Mouse (Mus musculus): ENCODE data around the gene Zbtb33. TPM values are rescaled to one million over a fixed set of nuclear protein-coding genes. Genes with fewer than 3 reads are reported as not detected.
A peak's percentile ranks its signal among the peaks of the same experiment; 100 is the strongest.
"Not testable (repeated sequence)": the region's sequence is repeated elsewhere in the genome, so short reads cannot be mapped to it uniquely, and the experiment has no call there.

The Zbtb33 gene
- 23.9 to 32.8 TPM (median 25.2 TPM) in 3 replicates for total RNA-seq (2017)

GRCm38 (mm10) chrX:38189552-38190457 lies at the start of gene Zbtb33:
Gene Zbtb33 (plus strand): TSS chrX:38189793.
- peak; percentile 86 for ATAC-seq (replicated peaks; ENCODE audit: insufficient number of reproducible peaks, low FRiP score, low TSS enrichment, poor library complexity, severe bottlenecking)

GRCm38 (mm10) chrX:38159097-38159496 lies 30.5 kb upstream of the Zbtb33 start:
- no peak for ATAC-seq (replicated peaks; ENCODE audit: insufficient number of reproducible peaks, low FRiP score, low TSS enrichment, poor library complexity, severe bottlenecking)

- no peak for ATAC-seq (replicated peaks; ENCODE audit: insufficient number of reproducible peaks, low FRiP score, low TSS enrichment, poor library complexity, severe bottlenecking)
Measured at GRCm38 (mm10) chrX:38165315-38165714, 24.3 kb upstream of the Zbtb33 start.

GRCm38 (mm10) chrX:38166064-38166463 lies 23.5 kb upstream of the Zbtb33 start:
- ATAC-seq (replicated peaks; ENCODE audit: insufficient number of reproducible peaks, low FRiP score, low TSS enrichment, poor library complexity, severe bottlenecking): no peak

- ATAC-seq (replicated peaks; ENCODE audit: insufficient number of reproducible peaks, low FRiP score, low TSS enrichment, poor library complexity, severe bottlenecking): no peak
Measured at GRCm38 (mm10) chrX:38166592-38166991, 23.0 kb upstream of the Zbtb33 start.

- not testable (repeated sequence) for ATAC-seq (replicated peaks; ENCODE audit: insufficient number of reproducible peaks, low FRiP score, low TSS enrichment, poor library complexity, severe bottlenecking)
Measured at GRCm38 (mm10) chrX:38179891-38180310, 9.7 kb upstream of the Zbtb33 start.

GRCm38 (mm10) chrX:38180656-38181607 lies 8.7 kb upstream of the Zbtb33 start:
- ATAC-seq (replicated peaks; ENCODE audit: insufficient number of reproducible peaks, low FRiP score, low TSS enrichment, poor library complexity, severe bottlenecking): 0 out of 2 replicates have a peak, but pooled peaks have one; percentile 40

- ATAC-seq (replicated peaks; ENCODE audit: insufficient number of reproducible peaks, low FRiP score, low TSS enrichment, poor library complexity, severe bottlenecking): peak; percentile 78
Measured at GRCm38 (mm10) chrX:38181608-38182258, 7.9 kb upstream of the Zbtb33 start.

GRCm38 (mm10) chrX:38185520-38185919 lies 4.1 kb upstream of the Zbtb33 start:
- ATAC-seq (replicated peaks; ENCODE audit: insufficient number of reproducible peaks, low FRiP score, low TSS enrichment, poor library complexity, severe bottlenecking): no peak

- no peak for ATAC-seq (replicated peaks; ENCODE audit: insufficient number of reproducible peaks, low FRiP score, low TSS enrichment, poor library complexity, severe bottlenecking)
Measured at GRCm38 (mm10) chrX:38190458-38190764, 818 bp downstream of the Zbtb33 start.

GRCm38 (mm10) chrX:38201816-38202215 lies 12.2 kb downstream of the Zbtb33 start:
- no peak for ATAC-seq (replicated peaks; ENCODE audit: insufficient number of reproducible peaks, low FRiP score, low TSS enrichment, poor library complexity, severe bottlenecking)

- ATAC-seq (replicated peaks; ENCODE audit: insufficient number of reproducible peaks, low FRiP score, low TSS enrichment, poor library complexity, severe bottlenecking): no peak
Measured at GRCm38 (mm10) chrX:38207392-38207791, 17.8 kb downstream of the Zbtb33 start.

- no peak for ATAC-seq (replicated peaks; ENCODE audit: insufficient number of reproducible peaks, low FRiP score, low TSS enrichment, poor library complexity, severe bottlenecking)
Measured at GRCm38 (mm10) chrX:38216986-38217675, 27.5 kb downstream of the Zbtb33 start.

GRCm38 (mm10) chrX:38217676-38217991 lies 28.0 kb downstream of the Zbtb33 start:
- ATAC-seq (replicated peaks; ENCODE audit: insufficient number of reproducible peaks, low FRiP score, low TSS enrichment, poor library complexity, severe bottlenecking): no peak

GRCm38 (mm10) chrX:38222757-38223156 lies 33.2 kb downstream of the Zbtb33 start:
- ATAC-seq (replicated peaks; ENCODE audit: insufficient number of reproducible peaks, low FRiP score, low TSS enrichment, poor library complexity, severe bottlenecking): no peak

- ATAC-seq (replicated peaks; ENCODE audit: insufficient number of reproducible peaks, low FRiP score, low TSS enrichment, poor library complexity, severe bottlenecking): no peak
Measured at GRCm38 (mm10) chrX:38229888-38230287, 40.3 kb downstream of the Zbtb33 start.

GRCm38 (mm10) chrX:38237731-38238130 lies 48.1 kb downstream of the Zbtb33 start:
- no peak for ATAC-seq (replicated peaks; ENCODE audit: insufficient number of reproducible peaks, low FRiP score, low TSS enrichment, poor library complexity, severe bottlenecking)

Measured in monocyte, adult 5-6 weeks (primary cell).